28 mouse cellular contexts compared by ENCODE assay signal in genomic region chr2:68040752-68041151, GRCm38 (mm10).
DNase-seq lines count a peak whose midpoint lies in the region; ATAC-seq lines count a peak whose summit lies in the region.
"Had no signal": no experiment of that assay in that cellular context is flagged by ENCODE, and none has a peak within 500 bp of the region (broad histone marks: within the 10 kb centered on the region; RNA-seq: fewer than 3 reads in every experiment).

No protein-coding gene starts in this region.

- WGBS in midbrain, embryonic 11.5 days, result 89% methylated on average over 5 of the region's 5 CpGs
- WGBS in midbrain, embryonic 10.5 days, result 96% methylated on average over 5 of the region's 5 CpGs

- no peak overlapping the region for H3K4me2 ChIP-seq in midbrain, embryonic 11.5 days
- H3K4me2 ChIP-seq: embryonic facial prominence, embryonic 12.5 days; embryonic facial prominence, embryonic 15.5 days; heart, embryonic 13.5 days; hindbrain, embryonic 14.5 days had no signal

- no peaks in the 10 kb centered on the region for H3K4me1 ChIP-seq in midbrain, embryonic 11.5 days (ENCODE audit: control insufficient read depth, insufficient read depth, low read length)
- H3K4me1 ChIP-seq in midbrain, embryonic 10.5 days, result no peaks in the 10 kb centered on the region
- H3K4me1 ChIP-seq: embryonic facial prominence, embryonic 12.5 days; embryonic facial prominence, embryonic 15.5 days; heart, embryonic 10.5 days; heart, embryonic 13.5 days had no signal

- DNase-seq in frontal cortex, adult 2 months (ENCODE audit: extremely low spot score in 1 of 2, low spot score in 1 of 2), result peak; percentile 13 to 58
- DNase-seq in frontal cortex, postnatal 14 days (ENCODE audit: low spot score in 2 of 2), result no peak
- DNase-seq in midbrain, embryonic 11.5 days (ENCODE audit: low spot score, missing footprints), result peak; percentile 35
- no peak for DNase-seq in midbrain, embryonic 10.5 days (ENCODE audit: low spot score)
- DNase-seq in right cerebral cortex, postnatal 25 days, result peak; percentile 27
- DNase-seq in right cerebral cortex, postnatal 10 days (ENCODE audit: low spot score in 2 of 2), result no peak
- DNase-seq in thymus, postnatal 0 days (ENCODE audit: low spot score), result no peak
- DNase-seq: adrenal gland, postnatal 10 days; adrenal gland, postnatal 36 days; B cell, adult 2 months; cerebellum, adult 11 months; cerebellum, adult 9-11 months; cerebellum, postnatal 25 days; forebrain, postnatal 0 days; gastrocnemius, postnatal 25 days; heart, adult 18-20 months; heart, postnatal 14 days; heart, postnatal 4 days had no signal

- no peak for ATAC-seq in midbrain, embryonic 11.5 days (ENCODE audit: low FRiP score)
- ATAC-seq: forebrain, embryonic 14.5 days; forebrain, postnatal 0 days; hindbrain, postnatal 0 days; Patski had no signal

- no peaks in the 10 kb centered on the region for H3K9me3 ChIP-seq in midbrain, embryonic 11.5 days (ENCODE audit: control insufficient read depth, low read length)
- no peaks in the 10 kb centered on the region for H3K9me3 ChIP-seq in midbrain, embryonic 10.5 days (replicated peaks)
- H3K9me3 ChIP-seq: embryonic facial prominence, embryonic 12.5 days; embryonic facial prominence, embryonic 15.5 days; heart, embryonic 10.5 days; heart, embryonic 13.5 days had no signal

- H3K9ac ChIP-seq in midbrain, embryonic 11.5 days (ENCODE audit: low read length), result no peak overlapping the region
- H3K9ac ChIP-seq: embryonic facial prominence, embryonic 12.5 days; embryonic facial prominence, embryonic 15.5 days; forebrain, postnatal 0 days; heart, embryonic 13.5 days; hindbrain, embryonic 14.5 days had no signal

- H3K4me3 ChIP-seq in midbrain, embryonic 11.5 days (ENCODE audit: low read depth, low read length), result no peak overlapping the region
- H3K4me3 ChIP-seq in midbrain, embryonic 10.5 days, result no peak overlapping the region
- H3K4me3 ChIP-seq: embryonic facial prominence, embryonic 12.5 days; embryonic facial prominence, embryonic 15.5 days; heart, embryonic 10.5 days; heart, embryonic 13.5 days had no signal

- no peak overlapping the region for H3K27ac ChIP-seq in midbrain, embryonic 11.5 days (ENCODE audit: low read depth, low read length)
- H3K27ac ChIP-seq in midbrain, embryonic 10.5 days (replicated peaks), result no peak overlapping the region
- H3K27ac ChIP-seq: embryonic facial prominence, embryonic 12.5 days; embryonic facial prominence, embryonic 15.5 days; heart, embryonic 10.5 days; heart, embryonic 13.5 days; hindbrain, embryonic 14.5 days; hindbrain, postnatal 0 days had no signal

- H3K36me3 ChIP-seq in midbrain, embryonic 11.5 days (ENCODE audit: control insufficient read depth, insufficient read depth, low read length), result no peaks in the 10 kb centered on the region
- no peaks in the 10 kb centered on the region for H3K36me3 ChIP-seq in midbrain, embryonic 10.5 days
- H3K36me3 ChIP-seq: embryonic facial prominence, embryonic 12.5 days; embryonic facial prominence, embryonic 15.5 days; G1E; heart, embryonic 10.5 days; heart, embryonic 13.5 days had no signal

- H3K27me3 ChIP-seq in midbrain, embryonic 11.5 days (ENCODE audit: control insufficient read depth, insufficient read depth, low read length), result no peaks in the 10 kb centered on the region
- H3K27me3 ChIP-seq in midbrain, embryonic 10.5 days (ENCODE audit: low read depth, poor library complexity, severe bottlenecking), result no peaks in the 10 kb centered on the region
- H3K27me3 ChIP-seq: CH12.LX; embryonic facial prominence, embryonic 12.5 days; embryonic facial prominence, embryonic 15.5 days; heart, embryonic 13.5 days; Patski had no signal

Comparison
In these comparisons a context has a peak if more than half of its experiments do, and no peak if none do; other contexts are left out.
1. DNase-seq: peak in frontal cortex, adult 2 months (2 of 2), midbrain, embryonic 11.5 days (single experiment) and right cerebral cortex, postnatal 25 days (single experiment); none in frontal cortex, postnatal 14 days (0 of 2), midbrain, embryonic 10.5 days (single experiment), right cerebral cortex, postnatal 10 days (0 of 2) and thymus, postnatal 0 days (single experiment).